Mouse (Mus musculus): ENCODE results near the gene Cdk19. TPM values are rescaled to one million over a fixed set of nuclear protein-coding genes. Genes with fewer than 3 reads are reported as not detected.
"Not testable (repeated sequence)": the region's sequence is repeated elsewhere in the genome, so short reads cannot be mapped to it uniquely, and the experiment has no call there.

Gene Cdk19
- total and polyA plus RNA-seq, 3 experiments: 2.8 to 8.2 TPM; not detected in 1

GRCm38 (mm10) chr10:40530661-40531060, 191.3 kb downstream of the Cdk19 start:
- TF ChIP-seq NRF1 (IDR thresholded peaks at IDR 0.05; ENCODE audit: insufficient read depth, low read depth, low read length, poor library complexity, severe bottlenecking) (no peak), POLR2AphosphoS5 (IDR thresholded peaks at IDR 0.05; ENCODE audit: borderline replicate concordance, low read depth, low read length) (no peak), ELF1 (IDR thresholded peaks at IDR 0.05; ENCODE audit: low read depth, low read length) (no peak), EP300 (IDR thresholded peaks at IDR 0.05; ENCODE audit: low read depth in 1 of 2, low read length in 2 of 2) (no peak), HCFC1 (IDR thresholded peaks at IDR 0.05; ENCODE audit: low read depth, low read length) (no peak)
- Histone ChIP-seq H3K79me2 (ENCODE audit: control insufficient read depth, insufficient read depth, low read length, poor library complexity) (no peaks in the 10 kb centered on the region), H3K27me3 (ENCODE audit: control insufficient read depth in 1 of 2, insufficient read depth in 2 of 2, low read length in 2 of 2) (peaks cover 1 to 2% of the 10 kb centered on the region in 2 experiments; a peak in 3 of 4 replicates), H3K9me3 (replicated peaks; ENCODE audit: insufficient read depth, low read length) (no peaks in the 10 kb centered on the region), H3K4me3 (ENCODE audit: control insufficient read depth in 1 of 2, insufficient read depth in 1 of 2, low read depth in 2 of 2, low read length in 2 of 2) (no peak overlapping the region), H3K4me1 (ENCODE audit: control insufficient read depth in 1 of 2, insufficient read depth in 2 of 2, low read length in 2 of 2) (peaks cover 4 to 17% of the 10 kb centered on the region in 2 experiments; a peak in 3 of 4 replicates), H3K27ac (ENCODE audit: control insufficient read depth, low read depth, low read length) (no peak overlapping the region), H3K36me3 (ENCODE audit: control insufficient read depth in 1 of 2, insufficient read depth in 2 of 2, low read length in 2 of 2) (peaks cover 0 to 10% of the 10 kb centered on the region in 2 experiments; a peak in 2 of 4 replicates), H3K9ac (ENCODE audit: control insufficient read depth, low read depth, low read length, poor library complexity, severe bottlenecking) (no peak overlapping the region)
- DNase-seq (ENCODE audit: low read depth, low spot score): no peak

GRCm38 (mm10) chr10:40532586-40532985, 193.2 kb downstream of the Cdk19 start:
- not testable (repeated sequence) for H3K9ac ChIP-seq (ENCODE audit: control insufficient read depth, low read depth, low read length, poor library complexity, severe bottlenecking); H3K79me2 ChIP-seq (ENCODE audit: control insufficient read depth, insufficient read depth, low read length, poor library complexity); H3K27me3 ChIP-seq (ENCODE audit: control insufficient read depth in 1 of 2, insufficient read depth in 2 of 2, low read length in 2 of 2); H3K36me3 ChIP-seq (ENCODE audit: control insufficient read depth in 1 of 2, insufficient read depth in 2 of 2, low read length in 2 of 2); H3K9me3 ChIP-seq (replicated peaks; ENCODE audit: insufficient read depth, low read length); DNase-seq (ENCODE audit: low read depth, low spot score); H3K27ac ChIP-seq (ENCODE audit: control insufficient read depth, low read depth, low read length); H3K4me3 ChIP-seq (ENCODE audit: control insufficient read depth in 1 of 2, insufficient read depth in 1 of 2, low read depth in 2 of 2, low read length in 2 of 2); H3K4me1 ChIP-seq (ENCODE audit: control insufficient read depth in 1 of 2, insufficient read depth in 2 of 2, low read length in 2 of 2)

Other genes with a start within 250 kb of the Cdk19 start
- gene Slc16a10, start 197.3 kb upstream of the Cdk19 start, total RNA-seq (2012; rRNA removed): 13.2 TPM in 2 replicates
- 10 to 100 TPM in 1 of 2 experiments, not detected in 1; 17.9 TPM for gene Slc16a10, start 197.3 kb upstream of the Cdk19 start, polyA plus RNA-seq (2012; ENCODE audit: insufficient read depth in 1 of 2, insufficient read length in 2 of 2, low read depth in 1 of 2, low replicate concordance in 2 of 2, missing spikeins in 1 of 2)
- gene Rpf2, start 92.5 kb upstream of the Cdk19 start, total RNA-seq (2012; rRNA removed): 104 and 122 TPM in 2 replicates
- 10 to 100 TPM in 1 of 2 experiments, not detected in 1; 92.8 TPM for gene Rpf2, start 92.5 kb upstream of the Cdk19 start, polyA plus RNA-seq (2012; ENCODE audit: insufficient read depth in 1 of 2, insufficient read length in 2 of 2, low read depth in 1 of 2, low replicate concordance in 2 of 2, missing spikeins in 1 of 2)
- gene Gtf3c6, start 81.5 kb upstream of the Cdk19 start, total RNA-seq (2012; rRNA removed): 41.6 and 42.0 TPM in 2 replicates
- gene Gtf3c6, start 81.5 kb upstream of the Cdk19 start, polyA plus RNA-seq (2012; ENCODE audit: insufficient read depth in 1 of 2, insufficient read length in 2 of 2, low read depth in 1 of 2, low replicate concordance in 2 of 2, missing spikeins in 1 of 2): 10 to 100 TPM in 1 of 2 experiments, not detected in 1; 56.6 TPM
- 84.7 and 102 TPM in 2 replicates for gene Amd1, start 37.4 kb upstream of the Cdk19 start, total RNA-seq (2012; rRNA removed)
- 10 to 100 TPM in 1 of 2 experiments, not detected in 1; 81.2 TPM for gene Amd1, start 37.4 kb upstream of the Cdk19 start, polyA plus RNA-seq (2012; ENCODE audit: insufficient read depth in 1 of 2, insufficient read length in 2 of 2, low read depth in 1 of 2, low replicate concordance in 2 of 2, missing spikeins in 1 of 2)
- gene Slc22a16, start 230.8 kb downstream of the Cdk19 start, total RNA-seq (2012; rRNA removed): not detected in 2 replicates
- not detected for gene Slc22a16, start 230.8 kb downstream of the Cdk19 start, polyA plus RNA-seq (2012; ENCODE audit: insufficient read depth in 1 of 2, insufficient read length in 2 of 2, low read depth in 1 of 2, low replicate concordance in 2 of 2, missing spikeins in 1 of 2)